Mouse (Mus musculus): ENCODE measurements around the gene Hint2.

Hint2 gene

GRCm38 (mm10) chr4:43655656-43656338 lies 469 bp downstream of the Hint2 start:
- no peak for DNase-seq (ENCODE audit: low spot score in 2 of 2)

- DNase-seq (ENCODE audit: low spot score in 2 of 2) = peak; percentile 30 to 34
Observed at GRCm38 (mm10) chr4:43653161-43654015, 2.9 kb downstream of the Hint2 start, which contains the start of gene Spag8. Gene Spag8 (minus strand): TSS chr4:43653594.

- no peak for DNase-seq (ENCODE audit: low spot score in 2 of 2)
Observed at GRCm38 (mm10) chr4:43652726-43653125, 3.5 kb downstream of the Hint2 start.

- no peak for DNase-seq (ENCODE audit: low spot score in 2 of 2)
Observed at GRCm38 (mm10) chr4:43649783-43650182, 6.5 kb downstream of the Hint2 start.

- no peak for DNase-seq (ENCODE audit: low spot score in 2 of 2)
Observed at GRCm38 (mm10) chr4:43640491-43640890, 15.8 kb downstream of the Hint2 start.

- no peak for DNase-seq (ENCODE audit: low spot score in 2 of 2)
Observed at GRCm38 (mm10) chr4:43640076-43640475, 16.2 kb downstream of the Hint2 start.

- DNase-seq (ENCODE audit: low spot score in 2 of 2) = no peak
Observed at GRCm38 (mm10) chr4:43636751-43637150, 19.5 kb downstream of the Hint2 start.

GRCm38 (mm10) chr4:43634621-43635374 lies 21.5 kb downstream of the Hint2 start:
- DNase-seq (ENCODE audit: low spot score in 2 of 2) = no peak

- no peak for DNase-seq (ENCODE audit: low spot score in 2 of 2)
Observed at GRCm38 (mm10) chr4:43633736-43634135, 22.5 kb downstream of the Hint2 start.

- DNase-seq (ENCODE audit: low spot score in 2 of 2) = no peak
Observed at GRCm38 (mm10) chr4:43633296-43633695, 23.0 kb downstream of the Hint2 start.

GRCm38 (mm10) chr4:43631956-43632920 lies 24.0 kb downstream of the Hint2 start:
- peak; percentile 24 to 36 for DNase-seq (ENCODE audit: low spot score in 2 of 2)

- peak; percentile 56 to 63 for DNase-seq (ENCODE audit: low spot score in 2 of 2)
Observed at GRCm38 (mm10) chr4:43631046-43631955, 25.0 kb downstream of the Hint2 start, which contains the start of gene Npr2. Gene Npr2 (plus strand): TSS chr4:43631935.

GRCm38 (mm10) chr4:43630671-43631045 lies 25.6 kb downstream of the Hint2 start:
- DNase-seq (ENCODE audit: low spot score in 2 of 2) = no peak

- DNase-seq (ENCODE audit: low spot score in 2 of 2) = peak; percentile 79 to 90
Observed at GRCm38 (mm10) chr4:43630030-43630581, 26.2 kb downstream of the Hint2 start.

GRCm38 (mm10) chr4:43629106-43629817 lies 27.0 kb downstream of the Hint2 start:
- no peak for DNase-seq (ENCODE audit: low spot score in 2 of 2)

- DNase-seq (ENCODE audit: low spot score in 2 of 2) = no peak
Observed at GRCm38 (mm10) chr4:43620146-43620778, 36.0 kb downstream of the Hint2 start.

- DNase-seq (ENCODE audit: low spot score in 2 of 2) = no peak
Observed at GRCm38 (mm10) chr4:43613060-43613730, 43.1 kb downstream of the Hint2 start.

- no peak for DNase-seq (ENCODE audit: low spot score in 2 of 2)
Observed at GRCm38 (mm10) chr4:43612534-43612933, 43.7 kb downstream of the Hint2 start.
